Mouse (Mus musculus) midbrain, embryonic 16.5 days (tissue): Measurements from ENCODE around the gene Itgb7. TPM values are rescaled to one million over a fixed set of nuclear protein-coding genes. Genes with fewer than 3 reads are reported as not detected.

Experiments used
- ATAC-seq: fragments of 200-750 bp; cut with Nextera tagmentation; 2 replicates; pipeline ENCODE4 v1.8.0; 2017; ENCODE audit warnings: moderate TSS enrichment
- H3K27ac ChIP-seq: fragments of 300-500 bp; sonication (generic); 2 replicates; pipeline ENCODE4 v1.5.1; 2014; ENCODE audit warnings: mild to moderate bottlenecking, low read length, mixed read lengths
- H3K27me3 ChIP-seq: fragments of 300-500 bp; sonication (generic); 2 replicates; pipeline ENCODE4 v1.6.1; 2014; ENCODE audit warnings: low read depth, low read length, mixed read lengths; ENCODE audit not compliant: control insufficient read depth, insufficient read depth
- H3K36me3 ChIP-seq: fragments of 300-500 bp; sonication (generic); 2 replicates; pipeline ENCODE4 v1.6.1; 2014; ENCODE audit warnings: mild to moderate bottlenecking, low read length, moderate library complexity, mixed read lengths; ENCODE audit not compliant: control insufficient read depth, insufficient read depth
- H3K4me1 ChIP-seq: fragments of 300-500 bp; sonication (generic); 2 replicates; pipeline ENCODE4 v1.6.1; 2014; ENCODE audit warnings: mild to moderate bottlenecking, low read length, mixed read lengths; ENCODE audit not compliant: control insufficient read depth, insufficient read depth
- H3K4me2 ChIP-seq: fragments of 300-500 bp; sonication (generic); 2 replicates; pipeline ENCODE4 v1.6.1; 2014; ENCODE audit warnings: mild to moderate bottlenecking, low read length, mixed read lengths
- H3K4me3 ChIP-seq: fragments of 300-500 bp; sonication (generic); 2 replicates; pipeline ENCODE4 v1.5.1; 2014; ENCODE audit warnings: low read depth, mild to moderate bottlenecking, low read length, moderate library complexity, mixed read lengths
- H3K9ac ChIP-seq: fragments of 300-500 bp; sonication (generic); 2 replicates; pipeline ENCODE4 v1.6.1; 2014; ENCODE audit warnings: low read depth, low read length, mixed read lengths
- H3K9me3 ChIP-seq: fragments of 300-500 bp; sonication (generic); replicated peaks from 2 replicates; pipeline ENCODE4 v1.6.1; 2014; ENCODE audit warnings: mild to moderate bottlenecking, low read length, mixed read lengths; ENCODE audit not compliant: control insufficient read depth, poor library complexity, severe bottlenecking
- WGBS: fragments of 180-500 bp; shearing (Covaris S2); extraction: QIAGEN DNeasy Blood & Tissue Kit; methylation state at CpG from one replicate; pipeline ENCODE4 v1.1.7; 2014; 5-methylcytosine and 5-hydroxymethylcytosine counted together
- polyA plus RNA-seq: library from polyadenylated mRNA; unstranded; fragments of >200 nt; fragmentation: Nextera tagmentation; extraction: Ambion mirVana; gene quantifications from 2 replicates; pipeline ENCODE4 v1.2.1, GENCODE M21; 2015

Itgb7 gene
- polyA plus RNA-seq, 1 experiment from 2014 or later = 0.43 TPM

DNA sequence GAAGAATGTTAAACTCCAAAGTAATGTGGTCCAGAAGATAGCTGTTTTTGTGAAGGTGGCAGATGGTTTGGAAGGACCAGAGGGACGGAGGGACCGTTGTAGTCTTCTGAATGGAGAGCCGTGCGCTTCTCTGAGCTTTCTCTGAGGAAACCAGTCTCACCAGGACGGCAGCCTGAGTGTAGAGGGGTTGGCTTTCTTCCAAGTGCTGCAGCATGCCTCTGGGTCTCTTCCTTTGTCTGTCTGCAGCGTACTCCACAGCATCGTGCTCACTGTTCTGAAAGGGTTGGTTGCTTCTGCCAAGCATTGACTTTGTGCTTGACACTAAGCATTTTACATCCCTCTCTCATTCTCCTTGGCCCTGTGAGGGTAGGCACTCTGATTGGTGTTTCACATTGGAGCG lies 26.0 kb downstream of the Itgb7 start:
- peaks cover 33% of the 10 kb centered on the region for H3K4me1 ChIP-seq
- 25% methylated on average over 8 of the region's 8 CpGs for WGBS
- H3K36me3 ChIP-seq = peaks cover 14% of the 10 kb centered on the region; the same call in 1 of the 2 replicates
- H3K27ac ChIP-seq = peak overlapping the region; percentile 29
- H3K27me3 ChIP-seq = no peaks in the 10 kb centered on the region
- peak overlapping the region; percentile 47; the same call in 1 of the 2 replicates for H3K9ac ChIP-seq
- H3K4me2 ChIP-seq = peak overlapping the region; percentile 78
- no peak for ATAC-seq
- H3K9me3 ChIP-seq = no peaks in the 10 kb centered on the region
- peak overlapping the region; percentile 94 for H3K4me3 ChIP-seq

DNA sequence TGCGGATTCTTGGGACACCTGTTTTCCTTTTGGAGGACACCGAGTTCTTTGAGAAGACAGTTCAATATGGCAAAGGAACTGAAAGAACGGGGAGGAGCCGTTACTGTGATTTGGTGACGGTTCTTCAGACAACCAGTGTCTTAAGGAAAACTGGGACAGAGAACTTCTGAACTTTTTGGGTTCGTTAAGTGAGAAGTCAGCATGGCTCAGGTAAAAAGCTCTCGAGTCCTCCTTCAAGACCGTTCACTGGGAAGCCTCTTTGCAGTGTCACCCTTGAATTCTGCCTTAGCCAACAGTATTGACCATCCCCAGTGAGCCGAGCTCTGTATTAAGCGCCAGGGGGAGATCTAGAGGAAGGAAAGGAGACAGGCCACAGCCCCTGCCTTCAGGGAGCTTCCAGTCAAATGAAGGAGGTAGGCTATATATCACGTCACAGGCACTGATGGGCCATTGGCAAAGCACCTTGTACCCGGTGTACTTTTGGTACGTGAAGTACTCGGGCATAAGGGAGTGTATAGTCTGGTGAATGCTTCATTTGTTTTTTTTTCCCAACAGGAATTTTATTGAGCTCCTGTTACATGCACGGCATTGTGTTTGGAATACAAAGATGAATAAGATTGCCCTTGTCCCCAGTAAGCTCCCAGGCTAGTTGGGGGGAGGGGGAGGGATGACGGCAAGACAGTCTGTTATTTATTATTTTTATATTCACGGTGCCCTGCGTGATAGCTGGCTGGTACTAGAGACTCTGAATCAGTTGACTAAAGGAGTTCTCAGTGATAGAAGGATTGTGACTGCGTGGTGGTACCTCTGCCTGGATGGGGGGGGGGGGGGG lies 26.9 kb downstream of the Itgb7 start, which contains the start of gene Csad:
TSS of gene Csad (minus strand) at position 51 of the 832 bp plus-strand sequence.
- Histone ChIP-seq H3K4me3 (peak within 1 kb of the TSS; percentile 94), H3K4me2 (peak within 1 kb of the TSS; percentile 78), H3K9me3 (no peaks in the 10 kb centered on the region), H3K4me1 (peaks cover 33% of the 10 kb centered on the region), H3K36me3 (peaks cover 11% of the 10 kb centered on the region; the same call in 1 of the 2 replicates), H3K27me3 (no peaks in the 10 kb centered on the region), H3K27ac (peak within 1 kb of the TSS; percentile 97), H3K9ac (peak within 1 kb of the TSS; percentile 83)
- ATAC-seq = no peak
- 62% methylated on average over 19 of the region's 19 CpGs for WGBS

DNA sequence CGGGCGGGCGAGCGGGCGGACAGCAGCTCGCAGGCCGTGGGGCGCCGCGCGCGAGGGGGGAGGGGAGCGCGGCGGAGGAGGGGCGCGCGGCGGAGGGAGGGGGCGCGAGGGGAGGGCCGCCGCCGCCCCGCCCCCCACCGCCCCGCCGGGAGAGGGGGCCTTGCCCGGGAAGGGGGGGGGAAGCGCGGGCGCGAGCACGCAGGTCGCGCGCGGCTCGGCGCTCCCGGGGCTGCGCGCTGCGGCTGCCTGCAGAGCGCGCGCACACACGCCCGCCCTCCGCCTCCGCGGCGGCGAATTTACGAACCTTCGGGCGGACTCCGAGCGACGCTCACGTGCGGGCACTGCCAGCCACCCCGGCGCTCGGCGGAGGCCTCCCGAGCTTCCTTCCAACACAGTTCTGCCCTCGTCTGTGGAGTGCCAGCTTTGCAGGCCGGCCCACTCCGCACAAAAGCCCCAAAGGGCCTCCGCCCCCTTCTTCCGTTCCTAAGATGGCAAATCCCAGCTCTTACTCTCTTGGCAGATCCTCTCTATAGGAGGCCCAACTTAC lies 27.8 kb downstream of the Itgb7 start:
- under 1% methylated on average over 28 of the region's 72 CpGs for WGBS
- ATAC-seq = peak; percentile 61
- Histone ChIP-seq H3K4me3 (peak overlapping the region; percentile 94), H3K4me2 (peak overlapping the region; percentile 78), H3K4me1 (peaks cover 33% of the 10 kb centered on the region), H3K27ac (peak overlapping the region; percentile 97), H3K27me3 (no peaks in the 10 kb centered on the region), H3K9ac (peak overlapping the region; percentile 83), H3K9me3 (no peaks in the 10 kb centered on the region), H3K36me3 (peaks cover 6% of the 10 kb centered on the region; the same call in 1 of the 2 replicates)

DNA sequence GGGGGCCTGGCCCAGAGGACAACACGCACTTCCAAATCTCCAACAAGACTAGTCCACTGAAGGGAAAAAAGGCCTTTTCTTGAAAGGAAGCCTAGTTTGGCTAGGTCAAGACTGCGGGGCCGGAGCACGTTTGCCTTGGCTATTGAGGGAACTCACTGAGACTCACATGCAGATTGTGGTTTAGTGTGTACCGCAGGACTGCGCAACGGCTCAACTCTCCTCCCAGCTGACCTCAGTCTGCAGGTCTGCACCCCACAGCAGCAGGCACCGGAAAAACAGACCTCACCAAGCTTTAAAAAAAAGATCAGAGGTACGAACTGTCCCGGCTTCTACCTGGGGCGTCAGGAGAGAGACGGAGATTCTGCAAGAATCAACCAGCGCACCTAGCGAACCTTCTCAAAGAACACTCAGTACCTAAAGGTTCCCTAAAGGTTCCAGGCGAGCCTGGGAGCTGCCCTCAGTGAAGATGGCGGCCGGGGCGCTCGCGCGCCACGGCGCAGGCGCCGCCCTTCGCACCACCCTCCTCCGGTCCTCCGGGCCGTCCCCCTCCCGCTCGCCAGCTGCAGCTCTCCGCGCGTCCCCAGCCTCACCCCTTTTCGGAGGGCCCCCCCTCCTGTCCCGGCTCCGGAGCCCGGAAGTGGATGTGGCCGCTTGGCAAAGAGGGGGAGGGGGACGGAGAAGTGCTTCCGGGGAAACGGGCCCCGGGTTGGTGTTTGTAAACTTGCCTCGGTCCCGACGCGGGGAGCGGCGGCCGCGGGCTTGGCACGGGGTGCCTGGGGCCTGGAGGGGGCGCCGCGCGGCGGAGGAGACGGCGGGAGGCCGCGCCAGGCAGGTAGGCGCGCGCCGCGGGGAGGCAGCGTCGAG lies 28.5 kb downstream of the Itgb7 start, which contains the start of gene Zfp740:
TSS of gene Zfp740 (plus strand) at position 279 of the 864 bp plus-strand sequence.
- Histone ChIP-seq H3K27ac (peak within 1 kb of the TSS; percentile 97), H3K4me1 (peaks cover 33% of the 10 kb centered on the region)
- WGBS = under 1% methylated on average over 40 of the region's 68 CpGs

DNA sequence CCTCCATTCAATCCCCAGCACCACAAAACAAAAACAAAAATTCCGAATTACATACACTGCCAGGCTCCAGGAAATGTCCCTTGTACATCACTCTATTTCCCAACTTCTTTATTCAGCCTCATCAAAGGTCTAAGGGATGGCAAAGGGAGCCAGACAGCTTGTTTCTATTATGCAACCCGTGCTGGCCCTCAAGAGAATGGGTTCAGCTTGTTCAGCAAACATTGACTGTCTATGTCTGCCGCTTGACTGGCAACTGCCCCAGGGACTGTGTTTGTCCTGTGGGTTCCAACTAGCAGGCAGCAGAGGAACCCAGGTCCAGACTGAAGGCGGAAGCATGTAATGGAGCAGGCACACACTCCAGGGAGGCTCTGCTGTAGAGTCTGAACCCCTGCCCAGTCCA lies 32.9 kb downstream of the Itgb7 start:
- Histone ChIP-seq H3K27me3 (no peaks in the 10 kb centered on the region), H3K4me1 (peaks cover 7% of the 10 kb centered on the region), H3K4me3 (no peak overlapping the region), H3K9me3 (no peaks in the 10 kb centered on the region), H3K9ac (no peak overlapping the region), H3K4me2 (no peak overlapping the region), H3K27ac (no peak overlapping the region), H3K36me3 (no peaks in the 10 kb centered on the region)
- ATAC-seq = no peak
- WGBS = 82% methylated on average over 4 of the region's 4 CpGs

More for the DNA sequence above, 28.5 kb downstream of the Itgb7 start, which contains the start of gene Zfp740:
- H3K4me3 ChIP-seq = peak within 1 kb of the TSS; percentile 94
- peak within 1 kb of the TSS; percentile 78 for H3K4me2 ChIP-seq
- H3K27me3 ChIP-seq = no peaks in the 10 kb centered on the region
- no peaks in the 10 kb centered on the region for H3K9me3 ChIP-seq
- H3K9ac ChIP-seq = peak within 1 kb of the TSS; percentile 83
- peak; percentile 96 for ATAC-seq
- no peaks in the 10 kb centered on the region for H3K36me3 ChIP-seq

DNA sequence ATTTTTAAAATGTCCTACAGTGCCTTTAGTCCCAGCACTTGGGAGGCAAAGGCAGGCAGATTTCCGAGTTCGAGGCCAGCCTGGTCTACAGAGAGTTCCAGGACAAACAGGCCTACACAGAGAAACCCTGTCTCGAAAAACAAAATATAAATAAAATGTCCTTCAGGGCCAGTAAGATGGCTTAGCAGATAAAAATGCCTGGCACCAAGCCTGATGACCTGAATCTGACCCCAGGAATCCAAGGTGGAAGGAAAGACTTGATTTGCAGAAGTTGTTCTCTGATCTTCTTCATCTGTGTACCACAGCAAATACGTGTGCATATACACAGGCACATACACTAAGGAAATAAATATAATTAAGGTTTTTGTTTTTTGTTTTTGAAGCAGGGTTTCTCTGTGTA lies 36.4 kb downstream of the Itgb7 start:
- H3K27me3 ChIP-seq = no peaks in the 10 kb centered on the region
- H3K4me3 ChIP-seq = no peak overlapping the region
- H3K4me1 ChIP-seq = no peaks in the 10 kb centered on the region
- no peak overlapping the region for H3K9ac ChIP-seq
- H3K4me2 ChIP-seq = no peak overlapping the region
- no peak overlapping the region for H3K27ac ChIP-seq
- WGBS = 85% methylated on average over 4 of the region's 4 CpGs
- no peaks in the 10 kb centered on the region for H3K9me3 ChIP-seq
- no peaks in the 10 kb centered on the region for H3K36me3 ChIP-seq
- no peak for ATAC-seq

DNA sequence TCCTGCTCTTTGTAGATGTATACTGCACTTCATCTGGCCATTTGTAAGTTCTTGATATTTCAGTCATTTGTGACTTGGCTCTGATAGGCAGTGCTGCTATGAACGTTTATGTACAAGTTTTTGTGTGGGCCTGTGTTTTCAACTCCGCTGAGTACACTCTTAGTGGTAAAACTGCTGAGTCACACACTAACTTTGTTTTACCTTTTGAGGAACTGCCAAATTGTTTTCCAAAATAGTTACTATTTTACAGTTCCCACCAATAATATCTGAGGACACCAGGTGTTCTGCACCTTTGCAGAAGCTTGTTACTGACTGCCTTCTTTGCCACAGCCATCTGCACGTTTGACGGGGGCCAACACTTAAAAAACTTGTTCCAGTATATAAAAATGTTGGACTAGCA lies 37.3 kb downstream of the Itgb7 start:
- Histone ChIP-seq H3K27ac (no peak overlapping the region), H3K27me3 (no peaks in the 10 kb centered on the region), H3K4me3 (no peak overlapping the region), H3K36me3 (no peaks in the 10 kb centered on the region), H3K4me2 (no peak overlapping the region), H3K4me1 (no peaks in the 10 kb centered on the region), H3K9me3 (no peaks in the 10 kb centered on the region), H3K9ac (no peak overlapping the region)
- no peak for ATAC-seq
- WGBS = 90% methylated on average over 4 of the region's 4 CpGs

DNA sequence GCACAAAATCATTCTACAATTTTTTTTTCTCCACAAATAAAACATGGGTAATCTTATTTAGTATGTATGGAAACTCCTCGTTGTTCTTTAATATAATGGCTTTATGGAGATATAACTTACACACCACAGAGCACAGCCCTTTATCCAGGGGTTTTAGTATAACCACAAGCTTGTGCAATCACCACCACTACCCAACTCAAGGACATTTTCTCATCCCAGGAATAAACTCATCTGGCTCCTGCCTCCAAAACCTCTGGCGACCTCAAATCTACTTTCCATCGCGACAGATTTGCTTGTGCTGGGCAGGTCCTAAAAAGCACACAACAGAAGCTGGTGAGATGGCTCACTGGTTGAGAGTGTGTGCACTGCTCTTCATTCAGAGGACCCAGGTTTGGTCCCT lies 38.1 kb downstream of the Itgb7 start:
- H3K27me3 ChIP-seq = no peaks in the 10 kb centered on the region
- no peak overlapping the region for H3K27ac ChIP-seq
- no peaks in the 10 kb centered on the region for H3K9me3 ChIP-seq
- H3K4me3 ChIP-seq = no peak overlapping the region
- WGBS = 91% methylated on average over 4 of the region's 4 CpGs
- no peaks in the 10 kb centered on the region for H3K36me3 ChIP-seq
- ATAC-seq = no peak
- H3K9ac ChIP-seq = no peak overlapping the region
- no peaks in the 10 kb centered on the region for H3K4me1 ChIP-seq
- H3K4me2 ChIP-seq = no peak overlapping the region
